Mouse (Mus musculus): ENCODE measurements around the gene Iqsec3. TPM values are rescaled to one million over a fixed set of nuclear protein-coding genes. Genes with fewer than 3 reads are reported as not detected.

Iqsec3 gene
- total and polyA plus RNA-seq, 2 experiments from 2014 or later = 10.6 to 48.2 TPM

DNA sequence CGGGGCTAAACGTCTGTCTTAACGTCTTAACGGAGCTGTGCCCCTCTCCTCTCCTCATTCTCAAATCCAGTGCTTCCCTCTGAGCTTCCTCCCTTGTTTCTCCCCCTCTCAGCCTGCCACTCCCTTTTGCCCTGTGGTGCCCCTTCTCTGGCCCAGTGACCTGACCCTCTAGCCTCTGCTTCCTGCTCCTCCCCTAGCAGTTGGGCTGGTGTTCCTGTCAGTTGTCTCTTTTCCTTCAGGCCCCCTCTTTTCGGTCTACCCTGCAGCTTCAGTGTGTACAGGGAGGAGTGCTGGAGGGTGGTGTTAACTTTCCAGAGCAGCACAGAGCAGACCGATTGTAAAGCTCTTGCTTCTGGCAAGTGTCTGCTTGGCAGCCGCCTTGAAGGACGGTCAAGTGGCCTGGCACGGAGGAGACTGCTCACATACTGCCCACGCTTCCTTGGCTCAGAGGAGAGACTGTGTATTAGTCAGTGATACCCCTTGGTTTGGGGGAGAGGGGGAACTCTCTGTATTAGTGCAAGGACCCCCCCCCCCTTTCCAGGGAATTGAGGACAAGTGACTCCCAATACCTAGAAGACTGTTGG is 146.9 kb downstream of the Iqsec3 start:
- H3K9ac ChIP-seq (replicated peaks; ENCODE audit: low read length) = no peak overlapping the region
- H3K27me3 ChIP-seq (ENCODE audit: insufficient read depth, low read length) = no peaks in the 10 kb centered on the region
- H3K4me3 ChIP-seq (ENCODE audit: low read length) = no peak overlapping the region
- no peak overlapping the region for H3K27ac ChIP-seq
- DNase-seq (ENCODE audit: low spot score) (peak; percentile 53), ATAC-seq (peak; percentile 46; the same call in 1 of the 2 replicates)
- H3K4me2 ChIP-seq (ENCODE audit: low read depth, low read length) = no peak overlapping the region
- H3K36me3 ChIP-seq (ENCODE audit: insufficient read depth, low read length) = no peaks in the 10 kb centered on the region
- 47% methylated on average over 10 of the region's 10 CpGs for WGBS
- no peak for TF ChIP-seq CTCF (IDR thresholded peaks at IDR 0.05; ENCODE audit: low read depth)
- no peaks in the 10 kb centered on the region for H3K9me3 ChIP-seq (ENCODE audit: low read length)
- peaks cover 17% of the 10 kb centered on the region for H3K4me1 ChIP-seq (ENCODE audit: insufficient read depth, low read length)

DNA sequence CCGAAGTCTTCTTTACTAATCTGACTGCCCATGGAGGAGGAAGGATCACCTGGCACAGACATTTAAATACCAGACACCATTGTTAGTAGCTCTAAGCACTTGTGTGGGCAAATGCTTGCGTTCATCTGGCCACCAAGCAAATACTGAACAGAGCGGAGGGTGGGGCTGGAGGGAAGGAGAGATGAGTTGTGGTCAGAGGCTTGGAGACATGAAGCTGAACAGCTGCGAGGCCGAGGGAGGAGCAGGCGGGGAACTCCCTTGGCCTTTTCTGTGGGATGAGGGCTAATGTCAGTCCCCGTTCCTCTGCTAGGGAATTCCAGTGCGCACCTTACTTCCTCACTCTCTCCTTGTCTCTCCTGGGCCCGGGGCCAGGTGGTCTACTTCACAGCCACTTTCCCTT is 147.7 kb downstream of the Iqsec3 start:
- no peak overlapping the region for H3K4me3 ChIP-seq (ENCODE audit: low read length)
- 68% methylated on average over 9 of the region's 9 CpGs for WGBS
- H3K27me3 ChIP-seq (ENCODE audit: insufficient read depth, low read length) = no peaks in the 10 kb centered on the region
- no peak for ATAC-seq
- no peaks in the 10 kb centered on the region for H3K36me3 ChIP-seq (ENCODE audit: insufficient read depth, low read length)
- H3K9me3 ChIP-seq (ENCODE audit: low read length) = no peaks in the 10 kb centered on the region
- H3K27ac ChIP-seq = no peak overlapping the region
- no peak for TF ChIP-seq CTCF (IDR thresholded peaks at IDR 0.05; ENCODE audit: low read depth)
- no peak overlapping the region for H3K9ac ChIP-seq (replicated peaks; ENCODE audit: low read length)
- peaks cover 17% of the 10 kb centered on the region for H3K4me1 ChIP-seq (ENCODE audit: insufficient read depth, low read length)
- H3K4me2 ChIP-seq (ENCODE audit: low read depth, low read length) = no peak overlapping the region
- no peak for DNase-seq (ENCODE audit: low spot score)

DNA sequence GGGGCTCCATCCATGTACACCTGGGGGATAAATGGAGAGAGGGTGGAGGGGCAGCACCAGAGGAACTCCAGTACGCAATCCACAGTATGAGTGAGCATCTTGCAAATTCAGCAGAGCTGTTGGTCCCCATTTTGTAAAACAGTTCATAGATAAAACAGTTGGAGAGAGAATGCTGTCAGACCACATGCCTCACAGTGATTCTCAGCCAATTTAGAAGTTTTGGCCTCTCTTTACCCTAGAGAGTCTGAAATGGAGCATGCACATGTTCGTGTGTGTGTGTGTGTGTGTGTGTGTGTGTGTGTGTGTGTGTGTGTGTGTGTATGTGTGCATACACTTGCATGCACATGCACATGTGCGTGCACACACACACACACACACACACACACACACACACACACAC is 148.2 kb downstream of the Iqsec3 start:
- Histone ChIP-seq H3K4me3 (ENCODE audit: low read length) (no peak overlapping the region), H3K9ac (replicated peaks; ENCODE audit: low read length) (no peak overlapping the region), H3K4me2 (ENCODE audit: low read depth, low read length) (no peak overlapping the region), H3K27ac (no peak overlapping the region), H3K4me1 (ENCODE audit: insufficient read depth, low read length) (peaks cover 17% of the 10 kb centered on the region), H3K27me3 (ENCODE audit: insufficient read depth, low read length) (no peaks in the 10 kb centered on the region), H3K36me3 (ENCODE audit: insufficient read depth, low read length) (no peaks in the 10 kb centered on the region), H3K9me3 (ENCODE audit: low read length) (no peaks in the 10 kb centered on the region)
- WGBS = 78% methylated on average over 3 of the region's 3 CpGs
- no peak for DNase-seq (ENCODE audit: low spot score)
- no peak for TF ChIP-seq CTCF (IDR thresholded peaks at IDR 0.05; ENCODE audit: low read depth)
- ATAC-seq = no peak

Small RNA genes lying within 50 kb of the gene (microRNA-seq; reads per million reads assigned to microRNA genes)
- gene Gm24855 = 0 reads per million in 2 experiments

Other genes starting within 250 kb of the Iqsec3 start
- gene Usp18, start 227.8 kb downstream of the Iqsec3 start, total RNA-seq (2014; rRNA removed) = 1.6 and 3.2 TPM in 2 replicates
- gene Usp18, start 227.8 kb downstream of the Iqsec3 start, polyA plus RNA-seq (2015; fragmentation: Nextera tagmentation; extraction: Ambion mirVana) = 2.7 and 3.5 TPM in 2 replicates
- gene Slc6a13, start 173.5 kb downstream of the Iqsec3 start, total RNA-seq (2014; rRNA removed) = 42.1 and 58.2 TPM in 2 replicates
- gene Slc6a13, start 173.5 kb downstream of the Iqsec3 start, polyA plus RNA-seq (2015; fragmentation: Nextera tagmentation; extraction: Ambion mirVana) = 55.4 and 60.7 TPM in 2 replicates
- gene Slc6a12, start 130.6 kb downstream of the Iqsec3 start, total RNA-seq (2014; rRNA removed) = 7.1 and 12.8 TPM in 2 replicates
- gene Slc6a12, start 130.6 kb downstream of the Iqsec3 start, polyA plus RNA-seq (2015; fragmentation: Nextera tagmentation; extraction: Ambion mirVana) = 5.7 and 5.9 TPM in 2 replicates
- gene A2m, start 161.7 kb upstream of the Iqsec3 start, total RNA-seq (2014; rRNA removed) = 14.2 and 15.1 TPM in 2 replicates
- 13.2 and 14.3 TPM in 2 replicates for gene A2m, start 161.7 kb upstream of the Iqsec3 start, polyA plus RNA-seq (2015; fragmentation: Nextera tagmentation; extraction: Ambion mirVana)

Measured in hindbrain, postnatal 0 days (tissue).